Mouse (Mus musculus) stomach, postnatal 0 days (tissue): ENCODE results near the gene Srpx.

Experiments
- CTCF ChIP-seq: IDR thresholded peaks from 2 replicates; pipeline ENCODE4 v1.5.1; 2016; ENCODE audit warnings: antibody characterized with exemption, low read depth, mild to moderate bottlenecking, moderate library complexity
- EP300 ChIP-seq: optimal IDR thresholded peaks from 2 replicates; pipeline ENCODE3; 2016; ENCODE audit warnings: antibody characterized with exemption

DNA sequence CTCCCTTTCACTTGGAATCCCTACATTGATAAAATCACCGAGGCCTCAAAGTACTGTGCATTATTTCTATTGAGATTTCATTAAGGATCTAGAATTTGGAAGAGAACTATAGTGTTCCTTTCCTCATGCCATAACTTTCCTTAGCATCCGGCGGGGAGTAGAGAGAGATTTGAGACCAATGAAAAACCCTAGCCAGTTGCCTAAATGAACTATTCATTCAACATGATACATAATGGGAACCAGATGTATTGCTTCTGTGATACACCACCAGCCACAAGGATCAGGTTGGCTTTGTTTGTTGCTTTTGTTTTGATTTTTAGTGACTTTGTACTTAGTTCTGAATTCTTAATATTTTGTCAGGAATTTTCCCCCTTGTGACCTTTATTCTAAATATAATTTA, 37.1 kb downstream of the Srpx start:
- TF ChIP-seq EP300 (no peak), CTCF (no peak)
